Mouse (Mus musculus) embryonic fibroblast, embryonic 13.5 days (primary cell): ENCODE results near the gene Msh5.

Experiments used
- CTCF ChIP-seq: IDR thresholded peaks from 2 replicates; pipeline ENCODE4 v1.5.1; 2011; ENCODE audit warnings: mild to moderate bottlenecking, control low read depth, low read length, moderate library complexity, borderline replicate concordance; ENCODE audit not compliant: insufficient read depth
- POLR2A ChIP-seq: IDR thresholded peaks from 2 replicates; pipeline ENCODE4 v1.6.1; 2011; ENCODE audit warnings: low read depth, mild to moderate bottlenecking, control low read depth, low read length, moderate library complexity

DNA sequence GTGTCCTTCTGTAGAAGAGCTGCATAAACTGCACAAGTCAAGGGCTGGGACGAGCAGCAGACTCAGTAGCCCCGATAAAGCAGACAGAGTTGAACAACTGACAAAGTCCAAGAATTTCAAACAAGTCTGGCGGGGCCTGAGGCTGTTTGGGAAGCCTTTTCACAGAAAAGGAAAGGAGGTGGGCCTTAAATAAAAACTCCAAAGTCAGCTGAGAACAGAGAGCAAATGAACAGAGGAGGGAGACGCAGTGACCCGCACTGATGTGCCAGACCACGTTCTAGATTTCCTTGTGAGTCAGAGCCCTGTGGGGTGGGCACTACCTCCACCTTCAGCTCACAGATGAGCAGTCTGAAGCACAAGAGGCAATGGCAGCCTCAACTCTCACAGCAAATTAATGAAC lies 11.6 kb downstream of the Msh5 start:
- TF ChIP-seq CTCF (no peak), POLR2A (no peak)
